Mouse (Mus musculus): ENCODE results near the gene Mrpl57.

Mrpl57 gene

GRCm38 (mm10) chr14:57861987-57862412, 36.0 kb downstream of the Mrpl57 start:
- no peak for DNase-seq

DNA sequence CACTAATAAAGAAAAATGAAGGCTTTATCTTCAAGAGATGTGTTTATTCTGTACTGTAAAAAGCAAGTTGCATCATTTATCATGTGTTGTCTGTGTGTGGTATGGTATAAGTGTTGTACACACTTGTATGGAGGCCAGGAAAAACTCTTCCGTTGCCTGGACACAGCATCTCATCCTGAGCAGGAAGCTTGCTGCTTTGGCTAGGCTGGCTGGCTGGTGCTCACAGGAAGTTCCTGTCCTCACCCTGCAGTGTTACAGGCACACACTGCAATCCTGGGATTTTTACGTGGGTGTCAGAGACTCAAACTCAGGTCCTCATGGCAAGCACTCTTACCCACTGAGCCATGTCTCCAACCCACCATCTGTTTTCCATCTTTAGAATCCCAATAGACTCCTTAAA, 37.1 kb downstream of the Mrpl57 start:
- DNase-seq = no peak

DNA sequence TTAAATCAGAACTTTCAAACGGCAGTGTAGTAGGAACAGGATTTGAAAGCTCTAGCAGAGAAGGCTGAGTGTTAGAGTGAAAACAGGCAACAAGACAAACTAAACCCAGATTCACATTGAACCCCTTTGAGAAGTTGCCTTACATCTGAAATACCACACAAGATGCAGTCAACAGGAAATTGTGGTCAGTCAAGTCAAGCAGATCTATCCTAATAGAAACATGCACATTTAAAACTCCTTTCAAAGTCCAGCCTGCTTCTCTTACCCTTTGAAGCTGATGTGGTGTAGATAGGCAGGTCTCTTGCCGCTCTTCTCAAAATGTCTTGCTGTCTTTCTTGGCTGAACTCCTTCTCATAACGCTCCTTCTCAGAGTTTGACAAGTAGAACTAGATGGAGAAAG, 39.2 kb downstream of the Mrpl57 start:
- no peak for DNase-seq

GRCm38 (mm10) chr14:57866676-57867276, 40.7 kb downstream of the Mrpl57 start:
- DNase-seq = no peak

DNA sequence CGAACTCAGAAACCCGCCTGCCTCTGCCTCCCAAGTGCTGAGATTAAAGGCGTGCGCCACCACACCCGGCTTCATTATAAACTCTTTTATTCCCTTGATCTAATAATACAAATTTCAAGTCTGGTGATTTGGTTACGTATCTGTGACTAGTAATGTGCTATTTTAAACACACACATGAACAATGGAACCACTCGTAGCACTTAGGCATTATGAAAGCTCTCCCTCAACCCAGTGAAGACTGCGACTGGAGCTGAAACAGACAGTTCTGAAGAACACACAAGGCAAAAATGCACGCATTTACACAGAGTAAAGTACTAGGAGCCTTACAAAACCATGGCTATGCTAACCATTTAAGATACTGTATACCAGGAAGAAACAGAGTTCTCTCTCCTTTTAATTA, 51.9 kb downstream of the Mrpl57 start:
- no peak for DNase-seq
